Mouse (Mus musculus): Measurements from ENCODE around the gene Fam166b.

Fam166b gene

GRCm38 (mm10) chr4:43380951-43381350 lies 48.0 kb downstream of the Fam166b start:
- no peak for DNase-seq (ENCODE audit: low spot score)

- no peak for DNase-seq (ENCODE audit: low spot score)
Measured at GRCm38 (mm10) chr4:43379601-43380000, 49.3 kb downstream of the Fam166b start.
